Mouse (Mus musculus): Measurements from ENCODE around the gene Atg4a. TPM values are rescaled to one million over a fixed set of nuclear protein-coding genes. Genes with fewer than 3 reads are reported as not detected.
A peak's percentile ranks its signal among the peaks of the same experiment; 100 is the strongest.

Atg4a gene
- polyA plus RNA-seq, 1 experiment from 2014 or later = 20.6 TPM

DNA sequence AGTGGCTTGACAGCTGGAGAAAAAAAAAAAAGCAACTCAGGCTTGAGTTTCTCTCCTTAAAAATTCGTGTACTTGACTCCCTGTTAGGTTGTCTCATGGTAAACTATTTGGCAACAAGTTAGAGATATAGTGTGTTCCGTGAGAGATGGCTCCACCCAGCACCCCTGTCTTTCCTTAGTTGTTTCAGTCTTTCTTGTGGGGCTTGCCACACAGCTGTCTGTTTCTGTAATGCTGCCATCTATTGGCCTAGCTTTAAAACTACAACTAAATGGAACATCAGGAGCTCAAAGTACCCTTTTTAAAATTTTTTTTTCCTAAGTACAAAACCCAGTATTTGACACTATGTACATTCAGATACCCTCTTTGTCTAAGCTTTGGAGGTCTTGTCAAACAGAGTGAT is 200.0 kb downstream of the Atg4a start:
- H3K4me3 ChIP-seq (ENCODE audit: low read length) = no peak overlapping the region
- no peak overlapping the region for H3K9ac ChIP-seq (replicated peaks; ENCODE audit: low read length)
- H3K4me2 ChIP-seq (replicated peaks; ENCODE audit: low read depth, low read length) = no peak overlapping the region
- H3K36me3 ChIP-seq (ENCODE audit: insufficient read depth, low read length) = no peaks in the 10 kb centered on the region
- ATAC-seq (ENCODE audit: low FRiP score, low TSS enrichment) = no peak
- H3K27me3 ChIP-seq (ENCODE audit: insufficient read depth, low read length) = peaks cover 2% of the 10 kb centered on the region; the same call in 1 of the 2 replicates
- H3K9me3 ChIP-seq (ENCODE audit: low read length) = no peaks in the 10 kb centered on the region
- H3K27ac ChIP-seq (ENCODE audit: low read length) = no peak overlapping the region
- no peaks in the 10 kb centered on the region for H3K4me1 ChIP-seq (ENCODE audit: insufficient read depth, low read length)
- 6% methylated on average over 2 of the region's 2 CpGs for WGBS

DNA sequence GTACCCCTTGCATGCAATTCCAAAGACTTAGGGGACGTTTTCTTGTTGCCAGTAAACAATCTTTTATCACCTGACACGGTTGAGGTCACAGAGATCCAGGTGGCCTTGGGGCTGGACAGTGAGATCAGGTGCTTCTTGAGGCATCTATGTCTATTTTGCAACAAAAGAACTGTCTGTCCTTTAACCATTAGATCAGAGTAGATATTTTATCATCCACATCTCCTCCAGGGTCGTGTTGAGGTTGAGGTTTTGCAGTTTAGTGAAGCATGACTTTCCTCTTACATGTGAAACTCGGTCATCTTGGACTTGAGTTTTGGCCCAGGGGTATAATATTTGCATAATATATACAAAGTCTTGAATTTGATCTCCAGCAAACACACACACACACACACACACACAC is 200.9 kb downstream of the Atg4a start:
- no peak overlapping the region for H3K4me2 ChIP-seq (replicated peaks; ENCODE audit: low read depth, low read length)
- 50% methylated on average over 4 of the region's 4 CpGs for WGBS
- H3K9me3 ChIP-seq (ENCODE audit: low read length) = no peaks in the 10 kb centered on the region
- H3K4me1 ChIP-seq (ENCODE audit: insufficient read depth, low read length) = no peaks in the 10 kb centered on the region
- H3K27me3 ChIP-seq (ENCODE audit: insufficient read depth, low read length) = no peaks in the 10 kb centered on the region; the same call in 1 of the 2 replicates
- H3K4me3 ChIP-seq (ENCODE audit: low read length) = no peak overlapping the region
- no peaks in the 10 kb centered on the region for H3K36me3 ChIP-seq (ENCODE audit: insufficient read depth, low read length)
- no peak overlapping the region for H3K9ac ChIP-seq (replicated peaks; ENCODE audit: low read length)
- ATAC-seq (ENCODE audit: low FRiP score, low TSS enrichment) = no peak
- no peak overlapping the region for H3K27ac ChIP-seq (ENCODE audit: low read length)

DNA sequence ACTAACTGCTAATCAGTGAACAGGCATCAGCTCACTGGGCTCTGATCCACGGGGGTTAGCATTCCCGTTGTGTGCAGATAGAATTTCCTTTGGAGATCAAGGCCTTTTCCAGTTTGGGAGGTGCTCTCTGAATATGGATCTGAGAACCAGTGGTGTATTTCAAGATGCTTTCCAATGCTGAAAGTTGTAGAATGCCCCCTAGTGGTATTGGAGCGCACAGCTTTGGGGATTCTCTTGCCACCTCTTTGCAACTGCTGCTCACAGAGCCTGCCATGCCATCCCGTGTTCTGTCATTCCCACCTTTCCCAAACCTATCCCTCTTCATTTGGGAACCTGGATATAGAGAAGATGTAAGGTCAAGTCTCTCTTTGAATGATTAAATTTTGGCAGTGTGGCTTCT is 201.5 kb downstream of the Atg4a start:
- H3K9ac ChIP-seq (replicated peaks; ENCODE audit: low read length) = no peak overlapping the region

DNA sequence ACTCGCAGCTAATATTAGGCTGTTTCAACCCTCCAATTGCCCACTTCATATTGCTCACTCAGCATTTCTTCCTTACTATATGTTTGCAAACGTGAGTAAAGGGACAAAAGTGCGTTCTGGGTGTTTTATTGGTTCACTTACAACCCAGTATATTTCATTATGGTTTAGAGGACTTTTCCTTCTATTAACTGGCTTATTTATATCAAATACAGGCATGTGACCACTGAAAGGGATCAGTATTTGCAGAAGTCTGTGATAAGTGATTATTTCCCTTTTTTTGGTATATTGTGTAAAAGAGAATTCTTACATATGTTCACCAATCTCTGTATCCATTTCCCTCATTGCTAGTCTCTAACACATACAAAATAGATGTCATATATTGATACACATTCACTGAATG is 203.7 kb downstream of the Atg4a start:
- H3K4me2 ChIP-seq (replicated peaks; ENCODE audit: low read depth, low read length) = no peak overlapping the region
- no peaks in the 10 kb centered on the region for H3K4me1 ChIP-seq (ENCODE audit: insufficient read depth, low read length)
- ATAC-seq (ENCODE audit: low FRiP score, low TSS enrichment) = no peak
- no peak overlapping the region for H3K4me3 ChIP-seq (ENCODE audit: low read length)
- no peak overlapping the region for H3K9ac ChIP-seq (replicated peaks; ENCODE audit: low read length)
- H3K27ac ChIP-seq (ENCODE audit: low read length) = no peak overlapping the region
- no peaks in the 10 kb centered on the region; the same call in 1 of the 2 replicates for H3K27me3 ChIP-seq (ENCODE audit: insufficient read depth, low read length)
- no peaks in the 10 kb centered on the region for H3K9me3 ChIP-seq (ENCODE audit: low read length)
- no peaks in the 10 kb centered on the region for H3K36me3 ChIP-seq (ENCODE audit: insufficient read depth, low read length)
- WGBS = 63% methylated on average over 3 of the region's 3 CpGs

More for the DNA sequence above, 201.5 kb downstream of the Atg4a start:
- 39% methylated on average over 4 of the region's 4 CpGs for WGBS
- H3K9me3 ChIP-seq (ENCODE audit: low read length) = no peaks in the 10 kb centered on the region
- no peak overlapping the region for H3K27ac ChIP-seq (ENCODE audit: low read length)
- no peak overlapping the region for H3K4me2 ChIP-seq (replicated peaks; ENCODE audit: low read depth, low read length)
- H3K27me3 ChIP-seq (ENCODE audit: insufficient read depth, low read length) = no peaks in the 10 kb centered on the region; the same call in 1 of the 2 replicates
- ATAC-seq (ENCODE audit: low FRiP score, low TSS enrichment) = no peak
- no peaks in the 10 kb centered on the region for H3K4me1 ChIP-seq (ENCODE audit: insufficient read depth, low read length)
- H3K4me3 ChIP-seq (ENCODE audit: low read length) = no peak overlapping the region
- no peaks in the 10 kb centered on the region for H3K36me3 ChIP-seq (ENCODE audit: insufficient read depth, low read length)

DNA sequence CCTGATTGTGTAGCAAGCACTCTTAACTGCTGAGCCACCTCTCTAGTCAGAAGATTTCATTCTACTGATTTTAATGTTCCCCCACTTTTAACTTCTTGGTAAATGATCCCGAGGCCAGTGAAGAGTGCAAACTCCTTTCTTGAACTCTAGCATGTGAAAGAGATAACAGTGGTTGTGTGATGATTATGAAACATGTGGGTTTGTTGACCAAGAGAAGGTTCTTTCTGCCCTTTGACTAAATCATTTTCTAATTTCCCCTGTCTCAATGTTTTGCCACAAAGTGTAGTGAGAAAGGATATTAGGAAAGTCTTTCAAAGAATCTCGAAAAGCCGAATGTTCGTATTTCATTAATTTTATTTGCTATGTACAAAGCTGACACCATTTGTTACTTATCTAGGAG is 208.4 kb downstream of the Atg4a start:
- Histone ChIP-seq H3K9ac (replicated peaks; ENCODE audit: low read length) (no peak overlapping the region), H3K36me3 (ENCODE audit: insufficient read depth, low read length) (no peaks in the 10 kb centered on the region), H3K4me1 (ENCODE audit: insufficient read depth, low read length) (no peaks in the 10 kb centered on the region), H3K4me3 (ENCODE audit: low read length) (no peak overlapping the region), H3K27me3 (ENCODE audit: insufficient read depth, low read length) (peaks cover 8% of the 10 kb centered on the region), H3K4me2 (replicated peaks; ENCODE audit: low read depth, low read length) (no peak overlapping the region), H3K27ac (ENCODE audit: low read length) (no peak overlapping the region), H3K9me3 (ENCODE audit: low read length) (no peaks in the 10 kb centered on the region)
- 96% methylated on average over 4 of the region's 4 CpGs for WGBS
- no peak for ATAC-seq (ENCODE audit: low FRiP score, low TSS enrichment)

DNA sequence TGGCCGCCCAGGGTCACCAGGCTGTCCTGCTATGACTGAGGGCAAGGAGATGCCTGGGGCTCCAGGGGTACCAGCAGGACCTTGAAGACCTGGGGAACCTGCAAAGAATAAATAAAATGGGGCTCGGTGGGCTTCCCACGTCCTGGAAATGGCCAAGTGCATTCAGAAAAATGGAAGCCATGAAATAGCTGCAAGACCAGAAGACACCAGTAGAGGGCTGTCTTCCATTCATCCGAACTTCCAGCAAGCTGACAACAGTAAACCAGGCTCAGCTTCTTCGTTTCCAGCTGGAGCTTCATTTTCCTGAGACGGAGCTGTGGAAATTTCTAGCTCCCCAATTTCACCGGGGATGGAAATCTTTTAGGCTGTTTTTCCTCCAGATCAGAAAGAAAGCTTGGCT is 218.6 kb downstream of the Atg4a start:
- peaks cover 30% of the 10 kb centered on the region; the same call in 1 of the 2 replicates for H3K27me3 ChIP-seq (ENCODE audit: insufficient read depth, low read length)
- no peaks in the 10 kb centered on the region for H3K9me3 ChIP-seq (ENCODE audit: low read length)
- 48% methylated on average over 7 of the region's 7 CpGs for WGBS

DNA sequence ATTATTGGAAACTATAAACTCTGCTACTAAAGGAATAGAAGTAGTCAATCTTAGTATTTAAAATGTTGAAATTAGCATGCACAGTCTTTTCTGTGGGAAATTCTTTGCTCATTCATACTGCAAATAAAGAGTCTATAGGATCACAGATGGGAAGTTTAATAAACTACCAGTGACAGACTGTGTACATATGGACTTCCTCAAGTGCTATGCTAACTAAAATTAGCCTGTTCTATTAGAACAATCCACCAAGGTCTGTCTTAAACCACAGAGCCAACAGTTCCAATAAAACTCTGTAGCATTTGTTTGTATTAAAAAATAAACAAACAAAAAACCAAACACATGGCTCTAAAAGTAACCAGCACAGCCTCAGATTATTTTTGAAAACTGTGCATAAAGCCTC is 238.3 kb downstream of the Atg4a start:
- no peaks in the 10 kb centered on the region for H3K36me3 ChIP-seq (ENCODE audit: insufficient read depth, low read length)
- no peak overlapping the region for H3K27ac ChIP-seq (ENCODE audit: low read length)
- H3K4me2 ChIP-seq (replicated peaks; ENCODE audit: low read depth, low read length) = no peak overlapping the region
- no peaks in the 10 kb centered on the region for H3K4me1 ChIP-seq (ENCODE audit: insufficient read depth, low read length)
- H3K9me3 ChIP-seq (ENCODE audit: low read length) = no peaks in the 10 kb centered on the region
- peaks cover 33% of the 10 kb centered on the region for H3K27me3 ChIP-seq (ENCODE audit: insufficient read depth, low read length)
- no peak overlapping the region for H3K9ac ChIP-seq (replicated peaks; ENCODE audit: low read length)
- no peak overlapping the region for H3K4me3 ChIP-seq (ENCODE audit: low read length)
- no peak for ATAC-seq (ENCODE audit: low FRiP score, low TSS enrichment)

More for the DNA sequence above, 218.6 kb downstream of the Atg4a start:
- Histone ChIP-seq H3K9ac (replicated peaks; ENCODE audit: low read length) (no peak overlapping the region), H3K27ac (ENCODE audit: low read length) (no peak overlapping the region), H3K4me3 (ENCODE audit: low read length) (no peak overlapping the region), H3K36me3 (ENCODE audit: insufficient read depth, low read length) (no peaks in the 10 kb centered on the region), H3K4me2 (replicated peaks; ENCODE audit: low read depth, low read length) (0 out of 2 replicates have a peak overlapping the region, but pooled peaks have one; percentile 19), H3K4me1 (ENCODE audit: insufficient read depth, low read length) (no peaks in the 10 kb centered on the region)
- ATAC-seq (ENCODE audit: low FRiP score, low TSS enrichment) = no peak

DNA sequence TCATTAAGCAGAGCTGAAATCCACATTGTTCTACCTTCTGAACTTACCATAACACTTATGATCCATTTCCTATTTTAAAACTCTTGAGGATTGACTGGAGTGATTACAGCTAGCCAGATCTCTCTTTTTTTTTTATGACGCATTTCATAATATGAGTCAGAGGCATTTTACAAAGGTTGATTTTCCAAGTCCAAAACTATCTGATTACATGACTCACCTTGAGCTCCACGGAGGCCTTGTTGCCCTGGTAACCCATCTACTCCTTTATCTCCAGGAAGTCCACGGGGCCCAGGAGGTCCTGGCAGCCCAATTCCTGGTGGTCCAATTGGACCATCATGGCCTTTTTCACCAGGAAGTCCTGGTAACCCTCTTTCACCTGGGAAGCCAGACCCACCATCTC is 242.3 kb downstream of the Atg4a start:
- WGBS = 83% methylated on average over 3 of the region's 3 CpGs
- H3K9me3 ChIP-seq (ENCODE audit: low read length) = no peaks in the 10 kb centered on the region
- no peaks in the 10 kb centered on the region for H3K4me1 ChIP-seq (ENCODE audit: insufficient read depth, low read length)
- H3K36me3 ChIP-seq (ENCODE audit: insufficient read depth, low read length) = no peaks in the 10 kb centered on the region
- no peak for ATAC-seq (ENCODE audit: low FRiP score, low TSS enrichment)
- H3K9ac ChIP-seq (replicated peaks; ENCODE audit: low read length) = no peak overlapping the region
- no peak overlapping the region for H3K27ac ChIP-seq (ENCODE audit: low read length)
- no peak overlapping the region for H3K4me3 ChIP-seq (ENCODE audit: low read length)
- H3K27me3 ChIP-seq (ENCODE audit: insufficient read depth, low read length) = peaks cover 32% of the 10 kb centered on the region
- H3K4me2 ChIP-seq (replicated peaks; ENCODE audit: low read depth, low read length) = no peak overlapping the region

DNA sequence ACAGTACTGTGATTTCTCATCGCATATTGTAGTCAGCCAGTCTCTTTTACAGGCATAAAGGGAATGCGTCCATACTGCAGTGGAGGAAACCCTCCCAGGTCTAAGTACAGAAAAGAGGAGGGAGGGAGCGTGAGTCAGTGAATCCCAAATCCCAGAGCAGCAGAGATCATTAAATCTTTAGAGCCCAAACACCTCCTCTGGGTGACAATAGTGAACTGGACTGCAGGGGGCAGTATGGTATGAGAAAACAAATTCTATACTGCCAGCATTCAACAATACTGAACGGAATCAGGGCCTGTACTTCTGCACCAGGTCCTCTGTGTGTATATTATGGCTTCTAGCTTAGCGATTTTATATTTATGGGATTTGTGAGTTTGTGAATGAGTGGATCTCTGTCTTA is 256.1 kb downstream of the Atg4a start:
- Histone ChIP-seq H3K36me3 (ENCODE audit: insufficient read depth, low read length) (no peaks in the 10 kb centered on the region), H3K9me3 (ENCODE audit: low read length) (no peaks in the 10 kb centered on the region), H3K9ac (replicated peaks; ENCODE audit: low read length) (no peak overlapping the region), H3K27ac (ENCODE audit: low read length) (no peak overlapping the region), H3K4me3 (ENCODE audit: low read length) (no peak overlapping the region), H3K4me2 (replicated peaks; ENCODE audit: low read depth, low read length) (no peak overlapping the region), H3K4me1 (ENCODE audit: insufficient read depth, low read length) (no peaks in the 10 kb centered on the region), H3K27me3 (ENCODE audit: insufficient read depth, low read length) (peaks cover 23% of the 10 kb centered on the region)
- ATAC-seq (ENCODE audit: low FRiP score, low TSS enrichment) = no peak
- 38% methylated on average over 5 of the region's 5 CpGs for WGBS
